Mouse (Mus musculus) liver, adult 2 months (tissue): ENCODE measurements around the gene Pkp3.

ENCODE experiments used
- CTCF ChIP-seq: fragments of 200-500 bp; IDR thresholded peaks from 2 replicates; pipeline ENCODE4 v1.5.1; 2011; ENCODE audit warnings: low read depth, low read length, control low read depth
- POLR2A ChIP-seq: fragments of 200-500 bp; IDR thresholded peaks from 2 replicates; pipeline ENCODE4 v1.6.1; 2011; ENCODE audit warnings: low read length, control low read depth; ENCODE audit not compliant: insufficient read depth; ENCODE audit errors: extremely low read depth

- no peak for TF ChIP-seq CTCF
- TF ChIP-seq POLR2A, result no peak
These were observed 19.2 kb downstream of the Pkp3 start for GRCm38 (mm10) chr7:141097177-141097576.
